Mouse (Mus musculus) spleen, adult 2 months (tissue): ENCODE measurements around the gene Calm2. TPM values are rescaled to one million over a fixed set of nuclear protein-coding genes. Genes with fewer than 3 reads are reported as not detected.

Experiments used
- DNase-seq, 2 experiments: peaks; one replicate each; pipeline versions ENCODE4 v3.0.0 to v3.0.0-alpha.2; 2012 to 2021; ENCODE audit warnings: low spot score in 2 of 2, low read depth in 1 of 2
- H3K27ac ChIP-seq: fragments of 200-500 bp; 2 replicates; pipeline ENCODE4 v1.5.1; 2012; ENCODE audit warnings: low read length, inconsistent platforms; ENCODE audit not compliant: insufficient read depth
- H3K27me3 ChIP-seq: fragments of 200-500 bp; 2 replicates; pipeline ENCODE4 v1.6.1; 2012; ENCODE audit warnings: mild to moderate bottlenecking, moderate library complexity, low read length, inconsistent platforms; ENCODE audit not compliant: control insufficient read depth, insufficient read depth
- H3K36me3 ChIP-seq: fragments of 200-500 bp; 2 replicates; pipeline ENCODE4 v1.6.1; 2012; ENCODE audit warnings: mild to moderate bottlenecking, low read length, inconsistent platforms; ENCODE audit not compliant: control insufficient read depth, insufficient read depth
- H3K4me1 ChIP-seq: fragments of 200-500 bp; 2 replicates; pipeline ENCODE4 v1.6.1; 2011; ENCODE audit warnings: inconsistent platforms; ENCODE audit not compliant: control insufficient read depth, insufficient read depth, insufficient read length
- H3K4me3 ChIP-seq: fragments of 200-500 bp; 2 replicates; pipeline ENCODE4 v1.5.1; 2011; ENCODE audit warnings: mild to moderate bottlenecking, inconsistent platforms; ENCODE audit not compliant: insufficient read depth, insufficient read length; ENCODE audit errors: extremely low read depth
- CTCF ChIP-seq: fragments of 200-500 bp; IDR thresholded peaks from 2 replicates; pipeline ENCODE4 v1.5.1; 2011; ENCODE audit warnings: mild to moderate bottlenecking, inconsistent platforms; ENCODE audit not compliant: insufficient read depth, insufficient read length, insufficient replicate concordance; ENCODE audit errors: extremely low read depth
- POLR2A ChIP-seq: fragments of 200-500 bp; IDR thresholded peaks from 2 replicates; pipeline ENCODE4 v1.6.1; 2011; ENCODE audit warnings: low read depth, low read length, inconsistent platforms
- WGBS: fragments of 180-500 bp; shearing (Covaris S2); methylation state at CpG from one replicate; pipeline ENCODE4 v1.1.7; 2018; 5-methylcytosine and 5-hydroxymethylcytosine counted together
- polyA plus RNA-seq: library from polyadenylated mRNA; depleted of rRNA; stranded (reverse); fragments of >200 nt; gene quantifications from 2 replicates; pipeline ENCODE4 v1.2.3, GENCODE M21; 2012

Gene Calm2
- polyA plus RNA-seq, 1 experiment, result 12.4 TPM

- H3K4me3 ChIP-seq, result peak overlapping the region; percentile 32; the same call in 1 of the 2 replicates
These were observed 13.3 kb upstream of the Calm2 start for GRCm38 (mm10) chr17:87459750-87460668.

GRCm38 (mm10) chr17:87458911-87459749, 12.4 kb upstream of the Calm2 start:
- no peak for DNase-seq
- TF ChIP-seq CTCF (no peak), POLR2A (no peak)
- Histone ChIP-seq H3K4me1 (peaks cover 12% of the 10 kb centered on the region), H3K27ac (peak overlapping the region; percentile 12; the same call in 1 of the 2 replicates), H3K36me3 (no peaks in the 10 kb centered on the region), H3K27me3 (no peaks in the 10 kb centered on the region), H3K4me3 (peak overlapping the region; percentile 32; the same call in 1 of the 2 replicates)
- 15% methylated on average over 13 of the region's 17 CpGs for WGBS

More at GRCm38 (mm10) chr17:87459750-87460668, 13.3 kb upstream of the Calm2 start:
- DNase-seq, result no peak
- TF ChIP-seq POLR2A, result no peak
- no peak for TF ChIP-seq CTCF
- no peaks in the 10 kb centered on the region for H3K36me3 ChIP-seq
- H3K27ac ChIP-seq, result 0 out of 2 replicates have a peak overlapping the region, but pooled peaks have one; percentile 6
- no peaks in the 10 kb centered on the region for H3K27me3 ChIP-seq
- 14% methylated on average over 14 of the region's 14 CpGs for WGBS
- peaks cover 12% of the 10 kb centered on the region for H3K4me1 ChIP-seq

GRCm38 (mm10) chr17:87457961-87458360, 11.2 kb upstream of the Calm2 start:
- WGBS, result 88% methylated on average over 7 of the region's 7 CpGs
- TF ChIP-seq CTCF (no peak), POLR2A (no peak)
- Histone ChIP-seq H3K4me1 (peaks cover 12% of the 10 kb centered on the region), H3K4me3 (no peak overlapping the region), H3K27me3 (no peaks in the 10 kb centered on the region), H3K27ac (no peak overlapping the region), H3K36me3 (no peaks in the 10 kb centered on the region)
- no peak for DNase-seq

GRCm38 (mm10) chr17:87454121-87454520, 7.4 kb upstream of the Calm2 start:
- H3K27me3 ChIP-seq, result no peaks in the 10 kb centered on the region

GRCm38 (mm10) chr17:87453336-87453735, 6.6 kb upstream of the Calm2 start:
- no peak for DNase-seq
- no peak overlapping the region for H3K27ac ChIP-seq
- no peaks in the 10 kb centered on the region for H3K27me3 ChIP-seq
- H3K36me3 ChIP-seq, result no peaks in the 10 kb centered on the region
- no peak overlapping the region for H3K4me3 ChIP-seq
- TF ChIP-seq POLR2A, result no peak
- no peak for TF ChIP-seq CTCF
- H3K4me1 ChIP-seq, result no peaks in the 10 kb centered on the region
- WGBS, result 87% methylated on average over 7 of the region's 7 CpGs

More at GRCm38 (mm10) chr17:87454121-87454520, 7.4 kb upstream of the Calm2 start:
- H3K36me3 ChIP-seq, result no peaks in the 10 kb centered on the region
- whole genome bisulfite sequencing, result 90% methylated on average over 3 of the region's 3 CpGs
- peaks cover 2% of the 10 kb centered on the region for H3K4me1 ChIP-seq
- H3K27ac ChIP-seq, result no peak overlapping the region
- no peak for TF ChIP-seq CTCF
- no peak for TF ChIP-seq POLR2A
- no peak overlapping the region for H3K4me3 ChIP-seq
- DNase-seq, result no peak

GRCm38 (mm10) chr17:87448881-87449280, 2.1 kb upstream of the Calm2 start:
- 49% methylated on average over 8 of the region's 8 CpGs for WGBS
- H3K27me3 ChIP-seq, result no peaks in the 10 kb centered on the region
- no peak for DNase-seq
- H3K36me3 ChIP-seq, result no peaks in the 10 kb centered on the region
- no peak overlapping the region for H3K4me3 ChIP-seq
- H3K27ac ChIP-seq, result no peak overlapping the region
- peaks cover 2% of the 10 kb centered on the region for H3K4me1 ChIP-seq
- TF ChIP-seq CTCF (no peak), POLR2A (no peak)
